Mouse (Mus musculus): ENCODE results near the gene Mrap2.

Mrap2 gene

GRCm38 (mm10) chr9:87178534-87178933 is 34.4 kb downstream of the Mrap2 start:
- DNase-seq (ENCODE audit: low read depth, low spot score), result no peak

GRCm38 (mm10) chr9:87182231-87182630 is 38.1 kb downstream of the Mrap2 start:
- DNase-seq (ENCODE audit: low read depth, low spot score), result no peak

- DNase-seq (ENCODE audit: low read depth, low spot score), result no peak
These were observed 43.2 kb downstream of the Mrap2 start for GRCm38 (mm10) chr9:87187336-87187735.

GRCm38 (mm10) chr9:87193721-87194120 is 49.6 kb downstream of the Mrap2 start:
- no peak for DNase-seq (ENCODE audit: low read depth, low spot score)

GRCm38 (mm10) chr9:87197277-87197676 is 53.2 kb downstream of the Mrap2 start:
- DNase-seq (ENCODE audit: low read depth, low spot score), result no peak

- no peak for DNase-seq (ENCODE audit: low read depth, low spot score)
These were observed 53.9 kb downstream of the Mrap2 start for GRCm38 (mm10) chr9:87198036-87198435.

- DNase-seq (ENCODE audit: low read depth, low spot score), result no peak
These were observed 56.3 kb downstream of the Mrap2 start for GRCm38 (mm10) chr9:87200426-87200825.

DNA sequence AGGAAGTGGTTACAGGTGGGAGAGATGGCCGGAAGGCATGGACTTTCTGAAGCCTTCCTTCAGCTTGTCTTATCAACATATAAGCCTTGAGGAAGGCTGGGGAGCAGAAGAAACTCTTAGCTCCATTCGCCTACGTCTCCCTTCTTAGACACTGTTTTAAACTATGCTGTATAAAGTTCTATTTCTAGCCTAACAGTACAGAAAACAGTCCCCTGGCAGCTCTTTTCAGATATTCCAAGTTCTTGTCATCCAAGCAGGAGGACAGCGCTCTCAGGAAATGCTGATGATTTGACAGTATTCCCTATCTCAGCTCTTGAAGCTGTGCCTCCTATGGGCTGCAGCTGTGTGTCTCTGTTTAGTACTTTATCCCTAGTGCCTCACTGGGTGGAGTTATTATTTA is 56.8 kb downstream of the Mrap2 start:
- DNase-seq (ENCODE audit: low read depth, low spot score), result no peak

GRCm38 (mm10) chr9:87202431-87202830 is 58.3 kb downstream of the Mrap2 start:
- DNase-seq (ENCODE audit: low read depth, low spot score), result no peak

- DNase-seq (ENCODE audit: low read depth, low spot score), result no peak
These were observed 66.8 kb downstream of the Mrap2 start for GRCm38 (mm10) chr9:87210830-87211339.

DNA sequence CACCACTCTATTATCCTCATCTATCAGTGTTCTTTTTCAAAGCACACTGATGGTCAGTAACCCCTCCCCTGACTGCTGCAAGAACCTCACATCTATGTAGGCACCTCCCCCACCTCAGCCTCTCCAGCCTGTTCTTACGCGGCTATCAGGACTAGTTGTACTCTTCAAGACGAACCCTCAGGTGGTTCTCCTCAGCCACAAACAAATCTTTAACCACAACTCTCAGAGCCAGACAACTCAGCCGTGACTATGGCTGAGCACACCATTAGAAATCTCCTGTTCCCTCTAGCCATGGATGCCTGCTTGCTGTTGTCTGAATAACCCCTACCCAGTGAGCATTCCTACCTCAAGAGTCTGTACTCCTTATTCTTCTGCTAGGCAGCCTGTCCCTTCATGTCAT is 69.1 kb downstream of the Mrap2 start:
- no peak for DNase-seq (ENCODE audit: low read depth, low spot score)

Data from R1 (cell line).